Mouse (Mus musculus): ENCODE results near the gene Gas2. TPM values are rescaled to one million over a fixed set of nuclear protein-coding genes. Genes with fewer than 3 reads are reported as not detected.

The Gas2 gene
- polyA plus RNA-seq, 3 experiments from 2014 or later = 2.3 to 10.3 (median 3.6) TPM

Other genes with a start within 250 kb of the Gas2 start
- not detected for gene Slc17a6, start 240.0 kb upstream of the Gas2 start, polyA plus RNA-seq (2017; shearing (Covaris generic))
- 1 to 10 TPM; 1.5 to 1.8 (median 1.5) TPM for gene Fancf, start 252 bp downstream of the Gas2 start, polyA plus RNA-seq (2017; shearing (Covaris generic))
- gene Svip, start 144.0 kb downstream of the Gas2 start, polyA plus RNA-seq (2017; shearing (Covaris generic)) = under 1 TPM; 0.23 to 0.47 (median 0.36) TPM
- not detected for gene 1700015G11Rik, start 153.7 kb downstream of the Gas2 start, polyA plus RNA-seq (2017; shearing (Covaris generic))

Measured in inflammation-experienced regulatory T-cells, adult 6 months (primary cell).